Mouse (Mus musculus) lung, adult 18-20 months (tissue): ENCODE measurements around the gene Efcab8.

Experiments used
- DNase-seq, 2 experiments: peaks; one replicate each; pipeline ENCODE4 v3.0.0; 2022; ENCODE audit warnings: mixed read lengths in 2 of 2

Gene Efcab8

GRCm38 (mm10) chr2:153779394-153779981 lies at the start of gene Efcab8:
Gene Efcab8, plus strand, starts transcription at chr2:153779931.
- peak in 1 of 2 experiments; percentile 5 for DNase-seq

GRCm38 (mm10) chr2:153734033-153734432 lies 45.7 kb upstream of the Efcab8 start:
- no peak for DNase-seq

- DNase-seq, result peak; percentile 99 to 100
Observed at GRCm38 (mm10) chr2:153740500-153741436, 39.0 kb upstream of the Efcab8 start, which contains the start of gene Mapre1. Gene Mapre1, plus strand, starts transcription at chr2:153741274.

- no peak for DNase-seq
Observed at GRCm38 (mm10) chr2:153741437-153742065, 38.2 kb upstream of the Efcab8 start.

GRCm38 (mm10) chr2:153747994-153748393 lies 31.7 kb upstream of the Efcab8 start:
- no peak for DNase-seq

- DNase-seq, result no peak
Observed at GRCm38 (mm10) chr2:153750363-153750762, 29.4 kb upstream of the Efcab8 start.

GRCm38 (mm10) chr2:153762121-153762520 lies 17.6 kb upstream of the Efcab8 start:
- no peak for DNase-seq

- DNase-seq, result no peak
Observed at GRCm38 (mm10) chr2:153767484-153767883, 12.2 kb upstream of the Efcab8 start.

GRCm38 (mm10) chr2:153768881-153769280 lies 10.8 kb upstream of the Efcab8 start:
- DNase-seq, result no peak

- peak in 1 of 2 experiments; percentile 47 for DNase-seq
Observed at GRCm38 (mm10) chr2:153772950-153773349, 6.8 kb upstream of the Efcab8 start.

GRCm38 (mm10) chr2:153775472-153775871 lies 4.3 kb upstream of the Efcab8 start:
- DNase-seq, result no peak

GRCm38 (mm10) chr2:153778638-153779362 lies 931 bp upstream of the Efcab8 start:
- peak; percentile 89 for DNase-seq

- no peak for DNase-seq
Observed at GRCm38 (mm10) chr2:153781181-153781580, 1.4 kb downstream of the Efcab8 start.

- DNase-seq, result peak; percentile 10 to 21
Observed at GRCm38 (mm10) chr2:153784668-153785067, 4.9 kb downstream of the Efcab8 start.

GRCm38 (mm10) chr2:153793366-153793765 lies 13.6 kb downstream of the Efcab8 start:
- no peak for DNase-seq

- peak; percentile 16 to 40 for DNase-seq
Observed at GRCm38 (mm10) chr2:153795090-153795489, 15.4 kb downstream of the Efcab8 start.

- peak; percentile 17 to 41 for DNase-seq
Observed at GRCm38 (mm10) chr2:153807464-153807863, 27.7 kb downstream of the Efcab8 start.

- DNase-seq, result no peak
Observed at GRCm38 (mm10) chr2:153808146-153808545, 28.4 kb downstream of the Efcab8 start.

GRCm38 (mm10) chr2:153808841-153809240 lies 29.1 kb downstream of the Efcab8 start:
- DNase-seq, result no peak

GRCm38 (mm10) chr2:153809921-153810320 lies 30.2 kb downstream of the Efcab8 start:
- no peak for DNase-seq

- no peak for DNase-seq
Observed at GRCm38 (mm10) chr2:153822005-153822543, 42.3 kb downstream of the Efcab8 start.

- DNase-seq, result peak in 1 of 2 experiments; percentile 2
Observed at GRCm38 (mm10) chr2:153824593-153824992, 44.9 kb downstream of the Efcab8 start.
